Mouse (Mus musculus) Patski (cell line): ENCODE measurements around the gene Nudt16l1. TPM values are rescaled to one million over a fixed set of nuclear protein-coding genes. Genes with fewer than 3 reads are reported as not detected.
A peak's percentile ranks its signal among the peaks of the same experiment; 100 is the strongest.

ENCODE experiments used
- ATAC-seq: fragments of 100-300 bp; one replicate; pipeline ENCODE4 v1.8.0; 2021
- CTCF ChIA-PET: fragments of 350-600 bp; sonication (Branson Sonifier 250); formaldehyde crosslinking; loops from one replicate; lab custom pipeline; 2022; ENCODE audit warnings: inconsistent platforms; lab: Charles Lee
- POLR2A ChIA-PET: fragments of 350-600 bp; sonication (Branson Sonifier 250); formaldehyde crosslinking; loops from one replicate; lab custom pipeline; 2022; ENCODE audit warnings: antibody characterized with exemption, inconsistent platforms; lab: Charles Lee
- DNase-seq: peaks from one replicate; pipeline ENCODE4 v3.0.0-alpha.2; 2011; ENCODE audit warnings: low read depth, low spot score
- H3K27me3 ChIP-seq: fragments of 371-371 bp; one replicate; pipeline ENCODE4 v1.5.1; 2021
- CTCF ChIP-seq: fragments of 100-300 bp; IDR thresholded peaks from one replicate; pipeline ENCODE4 v1.5.1; 2021
- in situ Hi-C: fragments of 300-500 bp; cut with MboI; formaldehyde crosslinking; loops from 3 replicates; pipeline ENCODE4 v1.11.1; 2018; ENCODE audit warnings: low pct_unique_long_range_greater_than_20kb, mixed read lengths
- polyA plus RNA-seq: library from polyadenylated mRNA; unstranded; gene quantifications from one replicate; pipeline ENCODE4 v1.2.3, GENCODE M21; 2021

Gene Nudt16l1
- polyA plus RNA-seq, 1 experiment from 2014 or later: 57.9 TPM

- H3K27me3 ChIP-seq: no peaks in the 10 kb centered on the region
- in situ Hi-C loops: no loop called here
- ATAC-seq (no peak), DNase-seq (no peak)
- CTCF ChIA-PET: no interaction called here
- TF ChIP-seq CTCF: no peak
- POLR2A ChIA-PET: no interaction called here
Measured at GRCm38 (mm10) chr16:4946155-4946554, 7.6 kb downstream of the Nudt16l1 start.

GRCm38 (mm10) chr16:4947378-4947777 lies 8.8 kb downstream of the Nudt16l1 start:
- POLR2A ChIA-PET: no interaction called here

DNA sequence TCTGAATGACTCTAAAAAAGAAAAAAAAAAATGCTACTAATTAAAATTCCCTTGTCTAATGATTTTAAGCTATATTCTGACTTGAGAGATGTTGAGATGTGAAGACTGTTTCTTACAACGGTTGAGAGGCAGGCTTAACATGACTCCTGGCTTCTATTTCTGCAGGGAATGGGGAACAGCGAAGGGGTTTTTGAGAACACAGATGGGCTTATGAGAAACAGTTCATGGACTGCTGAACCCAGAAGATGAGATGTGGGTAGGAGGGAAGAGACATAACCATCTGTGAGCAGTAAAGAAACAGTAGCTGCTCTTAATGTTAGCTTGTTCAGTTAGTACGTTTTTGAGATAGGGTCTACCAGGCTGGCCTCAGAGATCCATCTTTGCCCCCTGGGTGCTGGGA lies 18.0 kb downstream of the Nudt16l1 start:
- ChIA-PET POLR2A (interaction anchor here (0.6 to 1.7 kb wide), 2 partner anchors 8 to 15 kb away, joined by 3 to 5 read pairs; no protein-coding TSS in a partner anchor), CTCF (interaction anchor here (0.9 kb wide), 1 partner anchor 80 kb away, joined by 3 read pairs; no protein-coding TSS in a partner anchor)
- in situ Hi-C loops: no loop called here

More at GRCm38 (mm10) chr16:4947378-4947777, 8.8 kb downstream of the Nudt16l1 start:
- DNase-seq (no peak), ATAC-seq (no peak)
- in situ Hi-C loops: no loop called here
- TF ChIP-seq CTCF: no peak
- no peaks in the 10 kb centered on the region for H3K27me3 ChIP-seq
- CTCF ChIA-PET: no interaction called here

GRCm38 (mm10) chr16:4957446-4957845 lies 18.9 kb downstream of the Nudt16l1 start:
- DNase-seq (no peak), ATAC-seq (no peak)
- in situ Hi-C loops: no loop called here
- CTCF ChIA-PET: interaction anchor here (0.9 kb wide), 1 partner anchor 79 kb away, joined by 3 read pairs; no protein-coding TSS in a partner anchor
- TF ChIP-seq CTCF: no peak
- H3K27me3 ChIP-seq: no peaks in the 10 kb centered on the region
- POLR2A ChIA-PET: interaction anchor here (1.7 kb wide), 1 partner anchor 16 kb away, joined by 5 read pairs; no protein-coding TSS in a partner anchor

More for the DNA sequence above, 18.0 kb downstream of the Nudt16l1 start:
- H3K27me3 ChIP-seq: no peaks in the 10 kb centered on the region
- ATAC-seq (no peak), DNase-seq (no peak)
- TF ChIP-seq CTCF: no peak

GRCm38 (mm10) chr16:4960260-4960659 lies 21.7 kb downstream of the Nudt16l1 start:
- ChIA-PET POLR2A (interaction anchor here (0.8 to 1.1 kb wide), 2 partner anchors 18 to 69 kb away, joined by 3 read pairs; no protein-coding TSS in a partner anchor), CTCF (no interaction called here)
- no peaks in the 10 kb centered on the region for H3K27me3 ChIP-seq
- in situ Hi-C loops: no loop called here
- DNase-seq (no peak), ATAC-seq (no peak)
- TF ChIP-seq CTCF: no peak

GRCm38 (mm10) chr16:4963346-4963745 lies 24.8 kb downstream of the Nudt16l1 start:
- ChIA-PET POLR2A (no interaction called here), CTCF (interaction anchor here (1.0 kb wide), 1 partner anchor 19 kb away, joined by 3 read pairs; no protein-coding TSS in a partner anchor)
- no peak for TF ChIP-seq CTCF
- ATAC-seq: no peak
- H3K27me3 ChIP-seq: no peaks in the 10 kb centered on the region
- in situ Hi-C loops: no loop called here
- DNase-seq: no peak

- ATAC-seq (peak; percentile 97), DNase-seq (peak; percentile 78)
- ChIA-PET POLR2A (interaction anchor here (0.6 kb wide), 1 partner anchor 7 kb away, joined by 3 read pairs; no protein-coding TSS in a partner anchor), CTCF (interaction anchor here (1.0 kb wide), 1 partner anchor 20 kb away, joined by 3 read pairs; no protein-coding TSS in a partner anchor)
- H3K27me3 ChIP-seq: no peaks in the 10 kb centered on the region
- TF ChIP-seq CTCF: no peak
- in situ Hi-C loops: no loop called here
Measured at GRCm38 (mm10) chr16:4963797-4964709, 25.5 kb downstream of the Nudt16l1 start, which contains the start of gene Anks3. Gene Anks3, minus strand, starts transcription at chr16:4964205.

DNA sequence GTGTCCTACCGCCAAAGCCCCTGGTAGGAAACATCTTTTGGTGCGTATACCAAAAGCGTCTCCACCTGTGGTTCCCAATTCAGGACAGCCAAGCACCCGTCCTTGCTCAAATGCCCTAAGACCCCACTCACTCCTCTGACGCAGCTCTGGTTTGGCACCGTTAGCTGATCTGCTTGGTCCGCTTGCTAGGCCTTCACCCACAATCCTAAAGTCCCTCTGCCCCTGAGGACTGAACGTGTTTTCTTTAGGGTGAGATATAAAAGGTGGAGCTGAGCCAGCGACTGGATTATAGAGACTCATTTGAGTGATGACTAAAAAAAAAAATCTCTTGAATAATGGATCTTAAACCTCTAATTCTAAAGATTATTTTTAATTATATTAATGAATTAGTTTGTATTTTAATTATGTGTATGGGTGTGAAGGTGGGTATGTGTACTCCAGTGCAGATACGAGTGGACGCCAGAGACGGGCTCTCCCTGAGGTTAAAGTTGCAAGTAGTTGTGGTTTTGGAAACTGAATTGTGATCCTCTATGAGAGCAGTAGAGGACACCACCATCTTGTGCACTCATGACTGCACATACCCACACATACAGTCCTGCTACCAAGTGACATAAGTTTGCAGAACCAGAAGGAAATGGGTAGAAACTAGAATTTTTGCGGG lies 26.3 kb downstream of the Nudt16l1 start:
- H3K27me3 ChIP-seq: no peaks in the 10 kb centered on the region
- in situ Hi-C loops: loop anchor here (5.0 kb wide), 2 partner anchors 47 to 177 kb away; partner anchors contain the start of gene Rogdi
- ATAC-seq (no peak), DNase-seq (no peak)
- POLR2A ChIA-PET: interaction anchor here (0.6 kb wide), 1 partner anchor 8 kb away, joined by 3 read pairs; no protein-coding TSS in a partner anchor
- no peak for TF ChIP-seq CTCF
- CTCF ChIA-PET: no interaction called here

DNA sequence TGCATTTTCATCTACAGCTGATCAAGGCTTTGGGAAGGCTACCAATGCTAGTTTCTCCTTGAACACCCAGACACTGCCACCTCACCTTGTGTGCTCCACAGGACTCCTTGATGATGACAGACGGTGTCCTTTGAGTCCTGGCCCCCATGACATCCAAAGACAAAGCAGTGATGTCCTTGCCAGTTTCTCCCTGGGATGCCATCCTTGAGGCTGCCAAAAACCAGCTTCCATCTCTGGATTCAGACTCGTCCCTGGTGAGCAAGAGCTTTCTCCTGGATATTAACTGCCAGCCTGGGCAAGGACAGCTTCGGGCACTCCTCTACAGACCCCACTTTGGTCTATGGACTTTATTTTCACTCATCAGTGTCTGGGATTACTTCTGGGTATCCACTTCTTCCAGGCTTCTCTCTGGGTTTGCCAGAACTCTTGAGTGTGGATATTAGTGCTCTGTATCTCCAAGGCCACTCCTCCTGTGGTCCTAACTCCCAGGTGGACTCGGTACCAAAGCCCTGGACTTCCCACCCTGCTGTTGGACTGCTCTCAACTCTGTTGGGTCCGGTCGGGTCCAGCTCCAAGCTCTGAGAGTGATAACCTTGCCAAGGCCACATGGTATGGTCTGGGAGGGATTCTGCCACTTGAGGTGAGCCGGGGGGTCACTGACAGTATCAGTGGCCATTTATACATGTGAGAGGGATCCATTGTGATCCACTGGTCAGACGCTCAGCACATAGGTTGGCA lies 27.0 kb downstream of the Nudt16l1 start:
- ATAC-seq: no peak
- TF ChIP-seq CTCF: no peak
- no peak for DNase-seq
- CTCF ChIA-PET: no interaction called here
- H3K27me3 ChIP-seq: no peaks in the 10 kb centered on the region
- in situ Hi-C loops: loop anchor here (5.0 kb wide), 2 partner anchors 47 to 177 kb away; partner anchors contain the start of gene Rogdi
- POLR2A ChIA-PET: no interaction called here
